Mouse (Mus musculus) kidney, adult 2 months (tissue): ENCODE results near the gene St6gal1. TPM values are rescaled to one million over a fixed set of nuclear protein-coding genes. Genes with fewer than 3 reads are reported as not detected.

Source experiments
- DNase-seq: peaks from one replicate; pipeline ENCODE4 v3.0.0; 2021
- H3K27ac ChIP-seq: fragments of 200-500 bp; 2 replicates; pipeline ENCODE4 v1.5.1; 2012; ENCODE audit warnings: low read depth, low read length, control low read depth, inconsistent platforms; ENCODE audit not compliant: insufficient read depth
- H3K27me3 ChIP-seq: fragments of 200-500 bp; replicated peaks from 2 replicates; pipeline ENCODE4 v1.6.1; 2012; ENCODE audit warnings: mild to moderate bottlenecking, moderate library complexity, low read length, inconsistent platforms; ENCODE audit not compliant: control insufficient read depth, insufficient read depth
- H3K36me3 ChIP-seq: fragments of 200-500 bp; 2 replicates; pipeline ENCODE4 v1.6.1; 2012; ENCODE audit warnings: mild to moderate bottlenecking, moderate library complexity, low read length, inconsistent platforms; ENCODE audit not compliant: control insufficient read depth, insufficient read depth
- H3K4me1 ChIP-seq: fragments of 200-500 bp; 2 replicates; pipeline ENCODE4 v1.6.1; 2011; ENCODE audit warnings: low read length; ENCODE audit not compliant: control insufficient read depth, insufficient read depth
- H3K4me3 ChIP-seq: fragments of 200-500 bp; 2 replicates; pipeline ENCODE4 v1.5.1; 2011; ENCODE audit warnings: mild to moderate bottlenecking, low read depth, low read length, control low read depth; ENCODE audit not compliant: insufficient read depth
- CTCF ChIP-seq: fragments of 200-500 bp; conservative IDR thresholded peaks from 2 replicates; pipeline ENCODE4 v1.5.1; 2011; ENCODE audit warnings: low read depth, mild to moderate bottlenecking, control low read depth, low read length, moderate library complexity, mixed read lengths; ENCODE audit not compliant: insufficient read depth, insufficient read length
- POLR2A ChIP-seq: fragments of 200-500 bp; IDR thresholded peaks from one replicate; pipeline ENCODE4 v1.6.1; 2011; ENCODE audit warnings: low read depth, low read length, control low read depth
- WGBS: fragments of 180-500 bp; shearing (Covaris S2); methylation state at CpG from one replicate; pipeline ENCODE4 v1.1.7; 2018; 5-methylcytosine and 5-hydroxymethylcytosine counted together
- polyA plus RNA-seq: library from polyadenylated mRNA; depleted of rRNA; stranded (reverse); fragments of >200 nt; gene quantifications from 2 replicates; pipeline ENCODE4 v1.2.3, GENCODE M21; 2012; rRNA removed

The St6gal1 gene
- polyA plus RNA-seq, 1 experiment = 10.1 TPM

DNA sequence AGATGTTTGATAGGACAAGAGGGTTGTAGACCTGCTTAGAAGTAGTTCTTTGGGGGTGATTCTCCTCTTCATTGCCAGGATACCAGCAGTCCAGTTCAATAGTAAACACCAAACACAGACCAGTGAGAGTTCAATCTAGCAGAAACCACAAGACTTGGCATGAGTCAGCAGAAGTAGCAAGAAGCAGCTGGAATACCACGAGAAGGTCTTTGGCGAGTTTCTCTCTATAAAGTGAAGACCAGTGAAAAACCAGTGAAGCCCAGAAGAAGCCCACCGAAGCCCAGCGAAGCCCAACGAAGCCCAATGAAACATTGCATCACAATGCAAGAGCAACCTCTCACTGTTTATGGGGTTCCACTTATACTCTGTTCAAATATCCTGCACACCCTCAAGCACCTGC is 173.4 kb downstream of the St6gal1 start:
- TF ChIP-seq CTCF = no peak
- no peak for TF ChIP-seq POLR2A
- 85% methylated on average over 5 of the region's 5 CpGs for WGBS
- no peak for DNase-seq

DNA sequence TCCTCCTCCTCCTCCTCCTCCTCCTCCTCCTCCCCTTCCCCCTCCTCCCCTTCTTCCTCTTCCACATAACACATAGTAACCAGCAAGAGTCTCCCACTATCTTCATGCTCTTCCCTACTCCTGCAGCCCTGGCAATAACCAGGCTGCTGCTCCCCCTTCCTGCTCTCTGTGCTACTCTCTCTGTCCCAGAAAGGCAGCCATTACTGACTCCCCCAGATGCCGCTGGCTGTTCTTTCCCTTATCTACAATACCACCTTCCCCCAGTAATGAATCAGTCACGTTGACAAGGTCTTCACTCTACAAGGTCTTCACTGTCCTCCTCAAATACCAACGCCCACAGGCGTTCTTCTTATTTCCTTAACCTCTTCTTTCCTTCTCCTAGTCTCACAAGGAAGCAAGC is 176.9 kb downstream of the St6gal1 start:
- DNase-seq = no peak
- Histone ChIP-seq H3K36me3 (no peaks in the 10 kb centered on the region), H3K27me3 (no peaks in the 10 kb centered on the region), H3K27ac (no peak overlapping the region), H3K4me3 (no peak overlapping the region), H3K4me1 (no peaks in the 10 kb centered on the region; the same call in 1 of the 2 replicates)
- no peak for TF ChIP-seq CTCF
- no peak for TF ChIP-seq POLR2A
- WGBS = 43% methylated on average over 4 of the region's 4 CpGs

More for the DNA sequence above, 173.4 kb downstream of the St6gal1 start:
- Histone ChIP-seq H3K27me3 (no peaks in the 10 kb centered on the region), H3K36me3 (no peaks in the 10 kb centered on the region), H3K4me3 (no peak overlapping the region), H3K27ac (no peak overlapping the region), H3K4me1 (no peaks in the 10 kb centered on the region)

DNA sequence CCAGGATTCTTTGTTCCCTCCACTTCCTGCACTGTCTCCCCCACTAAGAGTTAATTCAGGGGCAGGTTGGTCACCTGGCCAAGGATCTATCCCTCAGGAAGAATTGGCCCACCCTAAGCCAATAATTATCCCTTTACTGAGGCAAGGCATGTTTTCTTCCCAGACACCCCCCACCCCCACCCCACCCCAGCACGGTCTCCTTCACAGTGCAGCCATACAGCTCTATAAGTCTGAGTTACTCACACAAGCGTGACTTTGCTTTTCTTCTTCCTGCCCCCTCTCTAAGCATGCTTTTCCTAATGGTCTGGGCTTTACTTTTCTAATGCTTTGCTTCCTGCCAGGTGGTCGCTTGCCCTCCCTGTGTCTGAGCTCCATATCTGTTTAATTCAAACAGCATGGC is 177.4 kb downstream of the St6gal1 start:
- no peaks in the 10 kb centered on the region; the same call in 1 of the 2 replicates for H3K4me1 ChIP-seq
- TF ChIP-seq POLR2A = no peak
- TF ChIP-seq CTCF = no peak
- WGBS = 79% methylated on average over 3 of the region's 3 CpGs
- H3K27me3 ChIP-seq = no peaks in the 10 kb centered on the region
- no peaks in the 10 kb centered on the region for H3K36me3 ChIP-seq
- H3K4me3 ChIP-seq = no peak overlapping the region
- no peak for DNase-seq
- H3K27ac ChIP-seq = no peak overlapping the region

DNA sequence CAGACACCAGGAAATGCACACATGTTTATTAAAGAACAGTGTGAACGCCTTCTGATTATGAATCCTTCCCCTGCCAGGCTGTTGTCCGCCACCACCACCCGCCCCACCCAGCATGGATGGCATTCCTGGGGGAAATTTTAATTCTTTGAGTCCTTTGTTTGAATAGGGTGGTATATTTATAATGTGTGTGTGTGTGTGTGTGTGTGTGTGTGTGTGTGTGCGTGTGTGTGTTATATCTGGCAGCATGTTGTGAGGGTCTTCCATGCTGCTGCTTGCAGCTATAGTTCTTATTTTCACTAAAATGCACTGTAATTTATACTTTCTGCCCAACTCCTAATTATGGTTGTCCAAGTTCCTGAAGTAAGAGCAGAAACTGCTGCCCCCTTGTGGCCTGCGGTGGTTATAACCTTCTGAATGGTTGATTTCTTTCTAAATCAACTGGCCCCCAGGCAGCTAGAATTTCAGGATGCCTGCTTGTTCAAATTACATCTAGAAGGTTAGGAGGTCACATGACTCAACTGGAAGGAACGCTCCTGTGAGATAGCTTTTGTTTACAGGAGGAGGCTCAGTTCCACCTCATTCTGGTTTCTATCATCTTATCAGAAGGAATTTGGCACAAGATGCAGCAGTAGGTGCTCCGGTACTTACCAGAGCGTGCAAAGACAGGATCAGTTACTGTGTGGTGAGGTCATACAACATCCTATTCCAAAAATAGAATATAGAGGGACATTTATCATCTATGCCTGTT is 178.6 kb downstream of the St6gal1 start:
- Histone ChIP-seq H3K27me3 (no peaks in the 10 kb centered on the region), H3K4me3 (no peak overlapping the region), H3K27ac (no peak overlapping the region), H3K36me3 (no peaks in the 10 kb centered on the region), H3K4me1 (no peaks in the 10 kb centered on the region; the same call in 1 of the 2 replicates)
- TF ChIP-seq POLR2A = no peak
- TF ChIP-seq CTCF = peak; percentile 66
- WGBS = 40% methylated on average over 8 of the region's 8 CpGs
- DNase-seq = peak; percentile 70

Other genes with a start within 250 kb of the St6gal1 start
- gene Kng2, start 195.3 kb upstream of the St6gal1 start, polyA plus RNA-seq = 173 and 180 TPM in 2 replicates
- 0.41 and 0.43 TPM in 2 replicates for gene Kng1, start 166.9 kb upstream of the St6gal1 start, polyA plus RNA-seq
- gene Eif4a2, start 117.3 kb upstream of the St6gal1 start, polyA plus RNA-seq = 111 and 143 TPM in 2 replicates
- 0.38 and 0.48 TPM in 2 replicates for gene Rfc4, start 97.0 kb upstream of the St6gal1 start, polyA plus RNA-seq
- gene Adipoq, start 78.2 kb upstream of the St6gal1 start, polyA plus RNA-seq = 68.9 and 86.8 TPM in 2 replicates
- gene Rtp1, start 204.4 kb downstream of the St6gal1 start, polyA plus RNA-seq = 0.06 and 0.07 TPM in 2 replicates